Mouse (Mus musculus) myocyte (in vitro differentiated cells): ENCODE data around the gene Fbxo42.

ENCODE experiments used
- E2F4 ChIP-seq: IDR thresholded peaks from one replicate; pipeline ENCODE4 v1.6.1; 2011; ENCODE audit warnings: mild to moderate bottlenecking, control low read depth, moderate library complexity; ENCODE audit not compliant: insufficient read depth
- MYOD1 ChIP-seq, 3 experiments: IDR thresholded peaks; one replicate each; pipeline ENCODE4 v1.6.1; 2011; ENCODE audit warnings: control low read depth in 2 of 3, low read depth in 2 of 3, mild to moderate bottlenecking in 2 of 3, moderate library complexity in 1 of 3; ENCODE audit not compliant: insufficient read length in 2 of 3, control insufficient read depth in 1 of 3
- POLR2A ChIP-seq: IDR thresholded peaks from one replicate; pipeline ENCODE4 v1.6.1; 2011; ENCODE audit warnings: low read depth, mild to moderate bottlenecking, control low read depth, moderate library complexity; ENCODE audit not compliant: insufficient read length
- POLR2AphosphoS2 ChIP-seq: IDR thresholded peaks from one replicate; pipeline ENCODE4 v1.6.1; 2011; ENCODE audit warnings: low read depth, control low read depth; ENCODE audit not compliant: insufficient read length
- TCF12 ChIP-seq: IDR thresholded peaks from one replicate; pipeline ENCODE4 v1.6.1; 2011; ENCODE audit warnings: mild to moderate bottlenecking, control low read depth; ENCODE audit not compliant: poor library complexity, insufficient read depth, severe bottlenecking

DNA sequence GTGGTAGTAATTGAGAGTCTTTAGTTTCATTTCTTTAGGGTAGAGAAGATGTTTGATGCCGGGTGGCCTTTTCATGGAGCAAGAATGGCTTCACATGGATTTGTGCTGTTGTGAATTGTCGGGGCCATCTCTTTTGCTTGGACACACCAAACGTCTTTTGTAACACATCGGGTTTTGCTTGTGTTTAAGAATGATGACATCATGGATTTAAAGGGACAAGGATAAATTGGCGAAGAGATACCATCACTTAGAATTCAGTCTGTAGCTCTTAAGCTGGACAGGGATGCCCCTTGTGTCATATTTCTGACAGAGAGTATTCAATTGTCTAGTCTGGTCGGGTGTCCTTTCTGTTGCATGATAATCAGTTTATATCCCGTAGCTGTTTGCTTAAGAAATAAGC is 1.4 kb downstream of the Fbxo42 start:
- TF ChIP-seq MYOD1 (IDR thresholded peaks at IDR 0.05; ENCODE audit: control insufficient read depth in 1 of 3, insufficient read length in 2 of 3, low read depth in 2 of 3) (no peak), POLR2A (no peak), E2F4 (no peak), TCF12 (no peak), POLR2AphosphoS2 (no peak)
